Mouse (Mus musculus) embryonic facial prominence, embryonic 13.5 days (tissue): ENCODE measurements around the gene Rabggta. TPM values are rescaled to one million over a fixed set of nuclear protein-coding genes. Genes with fewer than 3 reads are reported as not detected.

Experiments used
- ATAC-seq: fragments of 200-750 bp; cut with Nextera tagmentation; 2 replicates; pipeline ENCODE4 v1.8.0; 2017; ENCODE audit warnings: low read depth; ENCODE audit not compliant: insufficient number of reproducible peaks, insufficient read depth, low FRiP score, low TSS enrichment
- H3K27ac ChIP-seq: fragments of 300-500 bp; sonication (generic); 2 replicates; pipeline ENCODE4 v1.5.1; 2015; ENCODE audit warnings: moderate library complexity, mild to moderate bottlenecking, inconsistent platforms
- H3K27me3 ChIP-seq: fragments of 300-500 bp; sonication (generic); 2 replicates; pipeline ENCODE4 v1.6.1; 2015; ENCODE audit warnings: mild to moderate bottlenecking, inconsistent platforms
- H3K36me3 ChIP-seq: fragments of 300-500 bp; sonication (generic); 2 replicates; pipeline ENCODE4 v1.6.1; 2015; ENCODE audit warnings: mild to moderate bottlenecking, inconsistent platforms
- H3K4me1 ChIP-seq: fragments of 300-500 bp; sonication (generic); 2 replicates; pipeline ENCODE4 v1.6.1; 2015; ENCODE audit warnings: inconsistent platforms
- H3K4me2 ChIP-seq: fragments of 300-500 bp; sonication (generic); 2 replicates; pipeline ENCODE4 v1.6.1; 2015; ENCODE audit warnings: moderate library complexity, mild to moderate bottlenecking, inconsistent platforms
- H3K4me3 ChIP-seq: fragments of 300-500 bp; sonication (generic); 2 replicates; pipeline ENCODE4 v1.5.1; 2015; ENCODE audit warnings: mild to moderate bottlenecking, inconsistent platforms
- H3K9ac ChIP-seq: fragments of 300-500 bp; sonication (generic); 2 replicates; pipeline ENCODE4 v1.6.1; 2015; ENCODE audit warnings: mild to moderate bottlenecking, inconsistent platforms
- H3K9me3 ChIP-seq: fragments of 300-500 bp; sonication (generic); 2 replicates; pipeline ENCODE4 v1.6.1; 2016; ENCODE audit warnings: inconsistent platforms
- WGBS: fragments of 180-500 bp; shearing (Covaris S2); methylation state at CpG from one replicate; pipeline ENCODE4 v1.1.7; 2015; ENCODE audit warnings: mixed read lengths; 5-methylcytosine and 5-hydroxymethylcytosine counted together
- polyA plus RNA-seq: library from polyadenylated mRNA; unstranded; fragments of >200 nt; fragmentation: Nextera tagmentation; extraction: Ambion mirVana; gene quantifications from 2 replicates; pipeline ENCODE4 v1.2.1, GENCODE M21; 2015

The Rabggta gene
- polyA plus RNA-seq, 1 experiment from 2014 or later: 32.2 TPM

DNA sequence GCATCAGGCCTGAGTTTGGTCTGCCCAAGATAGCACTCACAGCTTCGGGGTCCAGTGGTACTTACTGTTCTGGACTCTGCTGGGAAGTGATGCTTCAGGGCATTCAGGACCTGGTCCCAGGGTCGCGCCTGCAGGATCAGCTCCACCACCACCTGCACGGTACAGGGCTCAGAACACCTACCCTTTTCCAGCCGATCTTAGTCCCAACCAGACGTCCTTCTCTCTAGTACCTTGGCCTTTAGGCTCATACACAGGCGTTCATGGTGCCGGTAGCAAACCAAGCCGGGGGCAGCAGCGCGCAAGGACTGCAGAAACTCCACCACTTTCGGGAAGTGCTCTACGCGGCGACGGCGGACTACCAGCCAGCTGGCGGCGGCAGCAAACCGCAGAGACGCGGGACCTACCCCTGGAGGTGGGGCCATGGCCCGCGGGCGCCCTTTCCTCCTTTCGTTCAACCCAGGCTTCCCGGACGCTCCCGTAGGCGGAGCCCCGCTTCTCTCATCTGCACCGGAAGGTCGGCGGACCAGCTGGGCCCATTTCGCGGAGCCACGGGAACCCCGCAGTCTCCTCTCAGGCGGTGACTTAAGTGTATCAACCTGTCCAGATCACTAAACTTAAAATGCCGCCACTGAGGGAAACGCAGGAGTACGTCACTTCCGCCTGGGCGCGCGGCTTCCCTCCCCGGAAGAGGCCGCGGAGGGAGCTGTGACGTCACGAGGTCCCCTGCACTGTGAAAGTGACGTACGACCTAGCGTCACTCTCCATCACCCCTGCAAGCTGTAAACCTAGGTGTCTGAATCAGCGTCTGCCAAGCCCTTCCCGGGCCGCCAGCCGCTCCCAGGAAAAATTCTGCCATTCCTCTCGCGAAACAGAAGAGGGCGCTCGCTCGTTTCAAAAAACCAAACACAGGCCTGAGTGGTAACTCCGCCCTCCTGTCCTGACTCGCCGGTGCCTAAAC, 40.6 kb downstream of the Rabggta start, which contains the start of gene Tinf2:
Tinf2 (minus strand) TSS at position 661 of the 958 bp plus-strand sequence.
- no peaks in the 10 kb centered on the region for H3K27me3 ChIP-seq
- ATAC-seq: peak; percentile 96
- H3K36me3 ChIP-seq: peaks cover 41% of the 10 kb centered on the region
- H3K4me3 ChIP-seq: peak within 1 kb of the TSS; percentile 82
- WGBS: under 1% methylated on average over 66 of the region's 66 CpGs
- peak within 1 kb of the TSS; percentile 84 for H3K9ac ChIP-seq
- H3K9me3 ChIP-seq: no peaks in the 10 kb centered on the region
- H3K4me1 ChIP-seq: peaks cover 11% of the 10 kb centered on the region
- H3K27ac ChIP-seq: peak within 1 kb of the TSS; percentile 91
- peak within 1 kb of the TSS; percentile 80 for H3K4me2 ChIP-seq

- 85% methylated on average over 4 of the region's 4 CpGs for WGBS
- Histone ChIP-seq H3K4me2 (no peak overlapping the region), H3K9ac (no peak overlapping the region), H3K27me3 (no peaks in the 10 kb centered on the region), H3K4me3 (no peak overlapping the region), H3K36me3 (peaks cover 59% of the 10 kb centered on the region), H3K9me3 (no peaks in the 10 kb centered on the region), H3K27ac (no peak overlapping the region), H3K4me1 (peaks cover 14% of the 10 kb centered on the region)
- ATAC-seq: no peak
Observed at GRCm38 (mm10) chr14:55677615-55678014, 44.4 kb downstream of the Rabggta start.

- WGBS: 74% methylated on average over 7 of the region's 7 CpGs
- peak overlapping the region; percentile 92; the same call in 1 of the 2 replicates for H3K27ac ChIP-seq
- H3K4me2 ChIP-seq: peak overlapping the region; percentile 88
Observed at GRCm38 (mm10) chr14:55672741-55673060, 49.4 kb downstream of the Rabggta start.

GRCm38 (mm10) chr14:55671833-55672740, 50.0 kb downstream of the Rabggta start, which contains the start of the genes Gmpr2 and Nedd8:
Gene Gmpr2, plus strand, starts transcription at chr14:55671941.
Gene Nedd8, minus strand, starts transcription at chr14:55672124.
- Histone ChIP-seq H3K4me2 (peak within 1 kb of the TSS; percentile 88), H3K27me3 (no peaks in the 10 kb centered on the region), H3K9me3 (no peaks in the 10 kb centered on the region), H3K9ac (peak within 1 kb of the TSS; percentile 87), H3K4me1 (peaks cover 15% of the 10 kb centered on the region), H3K4me3 (peak within 1 kb of the TSS; percentile 75), H3K36me3 (peaks cover 35% of the 10 kb centered on the region), H3K27ac (peak within 1 kb of the TSS; percentile 92)
- ATAC-seq: peak; percentile 95
- under 1% methylated on average over 38 of the region's 38 CpGs for WGBS

More at GRCm38 (mm10) chr14:55672741-55673060, 49.4 kb downstream of the Rabggta start:
- no peak for ATAC-seq
- H3K4me1 ChIP-seq: peaks cover 15% of the 10 kb centered on the region
- H3K9ac ChIP-seq: peak overlapping the region; percentile 87
- H3K4me3 ChIP-seq: peak overlapping the region; percentile 75
- H3K36me3 ChIP-seq: peaks cover 41% of the 10 kb centered on the region
- H3K27me3 ChIP-seq: no peaks in the 10 kb centered on the region
- H3K9me3 ChIP-seq: no peaks in the 10 kb centered on the region

DNA sequence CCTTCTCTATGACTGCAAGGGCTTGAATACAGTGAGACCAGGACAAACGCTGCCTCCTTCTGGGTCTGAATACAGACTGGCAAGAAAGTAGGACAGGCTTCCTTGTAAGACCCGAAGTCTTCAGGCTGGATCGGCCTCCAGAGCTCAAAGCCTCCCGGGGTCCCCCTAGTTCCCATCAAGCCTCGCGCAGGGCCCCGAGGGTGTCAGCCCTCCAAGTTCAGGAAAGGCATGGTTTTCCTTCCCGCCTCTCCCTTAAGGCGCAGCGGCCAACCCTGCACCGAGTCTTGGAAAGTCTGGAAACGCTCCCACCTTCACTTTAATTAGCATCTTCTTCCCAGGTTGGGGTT, 50.6 kb downstream of the Rabggta start:
- ATAC-seq: peak; percentile 54
- peaks cover 15% of the 10 kb centered on the region for H3K4me1 ChIP-seq
- H3K27me3 ChIP-seq: no peaks in the 10 kb centered on the region
- H3K4me3 ChIP-seq: peak overlapping the region; percentile 75
- peaks cover 34% of the 10 kb centered on the region for H3K36me3 ChIP-seq
- H3K4me2 ChIP-seq: peak overlapping the region; percentile 88
- no peaks in the 10 kb centered on the region for H3K9me3 ChIP-seq
- 0% methylated on average over 12 of the region's 12 CpGs for WGBS
- peak overlapping the region; percentile 92 for H3K27ac ChIP-seq
- H3K9ac ChIP-seq: peak overlapping the region; percentile 87

Other genes with a start within 250 kb of the Rabggta start
- gene Dhrs4, start 243.5 kb downstream of the Rabggta start, polyA plus RNA-seq: 98.6 and 103 TPM in 2 replicates
- 3.9 and 4.3 TPM in 2 replicates for gene Carmil3, start 231.6 kb downstream of the Rabggta start, polyA plus RNA-seq
- gene Cpne6, start 211.8 kb downstream of the Rabggta start, polyA plus RNA-seq: 0.60 and 0.83 TPM in 2 replicates
- gene Nrl, start 197.3 kb downstream of the Rabggta start, polyA plus RNA-seq: not detected in 2 replicates
- gene Pck2, start 182.0 kb downstream of the Rabggta start, polyA plus RNA-seq: 35.0 and 38.4 TPM in 2 replicates
- gene Dcaf11, start 162.3 kb downstream of the Rabggta start, polyA plus RNA-seq: 57.3 and 66.5 TPM in 2 replicates
- 0.74 and 0.87 TPM in 2 replicates for gene A730061H03Rik, start 161.9 kb downstream of the Rabggta start, polyA plus RNA-seq
- 4.1 and 5.3 TPM in 2 replicates for gene Fitm1, start 146.6 kb downstream of the Rabggta start, polyA plus RNA-seq
- 141 and 152 TPM in 2 replicates for gene Psme1, start 144.1 kb downstream of the Rabggta start, polyA plus RNA-seq
- 4.7 and 4.8 TPM in 2 replicates for gene Emc9, start 137.0 kb downstream of the Rabggta start, polyA plus RNA-seq
- 233 and 267 TPM in 2 replicates for gene Psme2, start 131.2 kb downstream of the Rabggta start, polyA plus RNA-seq
- 17.6 and 21.7 TPM in 2 replicates for gene Rnf31, start 130.6 kb downstream of the Rabggta start, polyA plus RNA-seq
- 10.5 and 12.3 TPM in 2 replicates for gene Irf9, start 118.7 kb downstream of the Rabggta start, polyA plus RNA-seq
- 2.0 and 2.8 TPM in 2 replicates for gene Rec8, start 104.2 kb downstream of the Rabggta start, polyA plus RNA-seq
- gene Ipo4, start 86.3 kb downstream of the Rabggta start, polyA plus RNA-seq: 95.1 and 111 TPM in 2 replicates
- gene Gm49378, start 84.4 kb downstream of the Rabggta start, polyA plus RNA-seq: 1.7 and 1.8 TPM in 2 replicates
- gene Tm9sf1, start 78.5 kb downstream of the Rabggta start, polyA plus RNA-seq: 106 and 117 TPM in 2 replicates
- 1.0 and 1.3 TPM in 2 replicates for gene Tssk4, start 72.1 kb downstream of the Rabggta start, polyA plus RNA-seq
- 66.1 and 70.6 TPM in 2 replicates for gene Mdp1, start 61.8 kb downstream of the Rabggta start, polyA plus RNA-seq
- gene Gmpr2, start 50.3 kb downstream of the Rabggta start, polyA plus RNA-seq: 75.2 and 83.5 TPM in 2 replicates
- 665 and 670 TPM in 2 replicates for gene Nedd8, start 50.1 kb downstream of the Rabggta start, polyA plus RNA-seq
- 38.7 and 46.6 TPM in 2 replicates for gene Tinf2, start 40.4 kb downstream of the Rabggta start, polyA plus RNA-seq
- 4.5 and 4.7 TPM in 2 replicates for gene Tgm1, start 8.3 kb downstream of the Rabggta start, polyA plus RNA-seq
- gene Dhrs1, start 23.4 kb upstream of the Rabggta start, polyA plus RNA-seq: 84.5 and 102 TPM in 2 replicates
- 35.5 and 47.6 TPM in 2 replicates for gene Nop9, start 23.4 kb upstream of the Rabggta start, polyA plus RNA-seq
- 0.18 and 1.2 TPM in 2 replicates for gene Cideb, start 36.2 kb upstream of the Rabggta start, polyA plus RNA-seq
- 0.51 and 0.56 TPM in 2 replicates for gene Ltb4r2, start 39.2 kb upstream of the Rabggta start, polyA plus RNA-seq
- gene Ltb4r1, start 43.7 kb upstream of the Rabggta start, polyA plus RNA-seq: 0.58 and 1.1 TPM in 2 replicates
- gene Adcy4, start 61.8 kb upstream of the Rabggta start, polyA plus RNA-seq: 20.2 and 21.6 TPM in 2 replicates
- gene Ripk3, start 66.6 kb upstream of the Rabggta start, polyA plus RNA-seq: 41.1 and 44.4 TPM in 2 replicates
- gene Nfatc4, start 100.9 kb upstream of the Rabggta start, polyA plus RNA-seq: 156 and 160 TPM in 2 replicates
- 27.8 and 28.1 TPM in 2 replicates for gene Nynrin, start 131.7 kb upstream of the Rabggta start, polyA plus RNA-seq
- 0.28 and 0.30 TPM in 2 replicates for gene Cbln3, start 162.1 kb upstream of the Rabggta start, polyA plus RNA-seq
- gene Khnyn, start 162.7 kb upstream of the Rabggta start, polyA plus RNA-seq: 21.0 and 22.0 TPM in 2 replicates
- gene Sdr39u1, start 178.0 kb upstream of the Rabggta start, polyA plus RNA-seq: 79.8 and 85.5 TPM in 2 replicates
- 12.4 and 28.3 TPM in 2 replicates for gene Cma1, start 222.4 kb upstream of the Rabggta start, polyA plus RNA-seq
- 0.29 TPM in 1 of 2 replicates, not detected in the other for gene Cma2, start 228.7 kb upstream of the Rabggta start, polyA plus RNA-seq